Mouse (Mus musculus) lung, postnatal 4 days (tissue): ENCODE data around the gene 1700001O22Rik.

ENCODE experiments used
- DNase-seq, 2 experiments: peaks; one replicate each; pipeline ENCODE4 v3.0.0; 2021

1700001O22Rik gene

DNA sequence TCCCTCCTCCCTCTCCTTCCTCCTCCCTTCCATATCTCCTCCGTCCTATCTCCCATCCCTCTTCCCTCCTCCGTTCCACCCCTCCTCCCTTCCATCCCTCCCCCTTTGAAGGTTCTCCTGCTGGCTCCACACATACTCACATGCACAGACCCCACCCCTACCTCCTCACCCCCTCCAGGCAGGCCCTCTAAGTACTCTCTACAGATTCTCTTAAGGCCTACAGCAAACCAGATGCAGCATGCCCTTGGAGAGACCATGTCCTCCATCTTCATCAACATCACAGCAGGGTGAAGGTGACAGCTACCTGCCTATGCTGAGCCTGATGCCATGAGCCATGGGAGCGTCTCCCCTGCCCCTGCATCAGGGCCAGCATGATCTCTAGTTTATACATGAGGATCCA, 26.2 kb downstream of the 1700001O22Rik start:
- no peak for DNase-seq

DNA sequence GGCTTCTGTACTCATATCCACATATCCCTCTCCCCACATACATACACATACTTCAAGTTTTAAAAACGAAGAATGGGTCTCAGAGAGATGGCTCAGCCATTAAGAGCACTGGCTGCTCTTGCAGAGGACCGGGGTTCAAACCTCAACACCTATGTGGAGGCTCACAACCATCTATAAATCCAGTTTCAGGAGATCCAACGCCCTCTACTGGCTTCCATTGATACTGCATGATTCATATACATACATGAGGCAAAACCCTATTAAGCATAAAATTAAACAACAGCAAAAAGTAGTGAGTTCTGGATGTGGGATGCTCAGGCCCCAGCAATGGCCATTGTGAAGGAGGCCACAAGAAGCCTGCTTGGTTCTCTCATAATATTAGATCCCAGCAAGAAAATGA, 27.5 kb downstream of the 1700001O22Rik start:
- DNase-seq, result no peak

DNA sequence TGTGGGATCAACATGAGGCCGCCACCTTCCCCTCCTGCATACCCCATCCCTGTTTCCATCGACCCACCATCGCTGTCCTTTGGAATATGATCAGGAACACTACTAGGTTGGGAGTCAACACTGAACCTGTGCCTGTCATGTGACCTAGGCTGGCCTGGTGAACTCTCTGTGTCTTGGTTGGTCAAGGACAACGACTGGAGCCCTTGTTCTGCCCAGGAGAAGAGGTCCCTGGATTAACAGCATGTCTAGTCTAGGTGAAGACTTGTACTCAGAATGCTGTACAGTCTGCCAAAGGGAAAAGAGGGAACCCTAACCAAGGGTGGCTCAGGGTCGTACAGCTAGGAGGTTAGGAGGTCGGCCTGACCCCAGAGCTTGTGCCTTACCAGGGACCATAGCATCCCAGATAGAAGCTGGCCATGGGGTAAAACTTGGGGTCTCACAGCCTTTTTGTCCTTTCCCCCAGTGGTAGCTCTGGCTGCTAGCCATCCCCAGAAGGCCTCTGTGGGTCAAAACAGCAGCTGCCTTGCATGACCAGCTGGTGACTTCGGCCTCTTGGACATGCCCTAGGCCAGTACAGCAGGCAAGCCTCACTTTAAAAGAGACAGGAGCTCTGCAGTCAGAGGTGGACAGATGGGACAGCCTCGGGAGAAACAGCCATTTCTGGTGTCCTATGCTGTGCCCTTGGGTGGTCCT, 30.0 kb downstream of the 1700001O22Rik start:
- DNase-seq, result no peak

DNA sequence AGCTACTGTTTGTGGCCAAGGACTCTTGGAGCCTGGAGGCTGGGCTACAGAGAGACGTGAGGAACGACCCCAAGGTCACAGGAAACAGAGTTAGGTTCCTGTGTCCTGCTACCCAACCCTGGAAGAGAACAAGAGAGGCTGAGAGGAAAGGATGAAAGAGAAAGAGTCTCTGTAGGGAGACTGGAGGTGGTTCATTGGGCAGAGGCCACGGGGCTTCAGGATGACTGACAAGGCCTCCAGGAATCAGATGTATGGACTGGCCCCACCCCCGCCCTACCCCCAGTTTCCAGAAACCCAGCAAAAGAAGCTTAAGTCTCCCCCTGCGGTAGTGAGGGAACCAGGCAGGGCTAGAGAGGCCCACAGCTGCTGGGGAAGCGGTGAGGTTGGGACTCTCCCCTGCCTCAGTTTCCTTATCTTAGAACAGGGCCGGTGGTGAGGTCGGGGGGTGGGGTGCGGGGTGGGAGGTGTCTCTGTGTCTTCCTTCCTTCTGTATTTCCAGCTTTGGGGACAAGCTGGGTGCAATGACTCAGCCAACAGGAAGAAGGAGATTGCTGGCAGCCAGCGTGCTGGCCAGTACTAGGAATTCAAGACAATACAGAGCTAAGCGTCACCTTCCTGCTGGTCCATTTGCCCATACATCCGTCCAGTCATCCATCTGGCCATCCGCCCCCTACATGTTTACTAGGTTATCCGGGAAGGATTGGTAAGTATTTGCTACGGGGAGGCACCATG, 30.7 kb downstream of the 1700001O22Rik start:
- peak; percentile 68 to 84 for DNase-seq

DNA sequence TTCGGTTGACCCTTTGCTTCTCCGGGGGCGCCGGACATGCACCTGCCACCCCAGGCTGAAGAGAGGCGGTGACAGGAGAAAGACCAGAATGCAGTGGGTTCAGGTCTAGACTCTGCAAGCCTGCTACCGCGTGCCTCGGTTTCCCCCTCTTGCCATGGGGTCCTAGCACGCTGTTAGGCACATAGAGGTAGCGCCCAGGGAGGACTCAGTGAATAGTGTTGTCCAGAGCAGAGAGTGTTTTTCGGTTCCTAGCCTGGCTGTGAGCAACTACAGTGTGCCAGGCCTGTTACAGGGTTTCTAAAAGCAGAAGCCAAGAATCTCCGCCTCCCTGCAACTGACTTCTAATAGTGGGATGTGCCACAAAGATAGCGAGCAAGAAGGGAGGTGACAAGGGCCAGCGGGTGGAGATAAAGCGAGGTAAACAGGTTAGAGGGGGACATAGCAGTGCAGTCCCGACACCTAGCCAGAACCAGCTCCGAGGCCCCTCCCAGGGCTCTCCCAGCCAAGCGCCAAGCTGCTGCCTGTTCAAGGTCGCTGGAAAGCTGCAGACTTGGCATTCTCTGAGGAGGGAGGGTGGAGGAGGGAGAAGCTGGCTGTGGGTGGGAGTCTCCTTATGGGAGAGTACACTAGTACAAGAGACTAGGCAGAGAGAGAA, 31.5 kb downstream of the 1700001O22Rik start:
- DNase-seq, result peak; percentile 75 to 82

DNA sequence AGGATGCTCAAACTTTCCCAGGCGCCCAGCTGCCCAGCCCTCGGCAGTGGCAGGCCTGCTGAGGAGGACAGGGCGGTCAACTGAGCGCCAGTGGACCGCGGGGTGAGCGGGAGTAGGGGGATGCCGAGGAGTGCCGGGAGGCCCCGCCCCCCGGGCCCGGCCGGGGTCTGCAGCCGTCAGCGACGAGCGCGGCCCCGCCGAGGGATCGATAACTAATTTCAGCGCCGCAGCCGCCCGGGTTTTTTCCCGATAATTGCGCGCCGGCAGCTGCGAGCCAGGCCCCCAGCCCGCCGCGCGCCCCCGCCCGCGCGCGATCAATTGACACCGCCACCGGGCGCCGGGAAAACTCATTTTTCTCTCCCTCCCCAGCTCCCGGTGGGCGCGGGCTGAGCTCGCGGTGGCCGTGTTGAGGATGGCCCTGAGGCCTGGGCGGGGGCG, 32.1 kb downstream of the 1700001O22Rik start:
- DNase-seq, result no peak

DNA sequence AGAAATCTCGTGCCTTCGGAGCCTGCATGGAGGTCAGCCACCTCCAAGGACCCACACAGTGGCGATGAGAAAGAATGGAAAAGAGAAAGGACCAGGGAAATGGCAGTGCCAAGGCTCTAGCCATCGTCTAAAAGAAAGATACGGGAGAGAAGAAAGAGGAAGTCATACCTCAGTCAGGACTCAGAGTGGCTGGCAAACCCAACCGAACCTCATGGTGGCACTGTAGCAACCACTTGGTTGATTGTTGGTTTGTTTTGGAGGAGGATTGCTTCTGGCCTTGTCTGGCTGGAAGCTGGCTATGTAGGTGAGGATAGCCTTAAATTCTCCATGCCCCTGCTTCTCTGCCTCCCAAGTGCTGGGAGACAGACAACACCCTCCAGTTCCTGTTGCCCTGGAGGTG, 34.3 kb downstream of the 1700001O22Rik start:
- DNase-seq, result no peak

DNA sequence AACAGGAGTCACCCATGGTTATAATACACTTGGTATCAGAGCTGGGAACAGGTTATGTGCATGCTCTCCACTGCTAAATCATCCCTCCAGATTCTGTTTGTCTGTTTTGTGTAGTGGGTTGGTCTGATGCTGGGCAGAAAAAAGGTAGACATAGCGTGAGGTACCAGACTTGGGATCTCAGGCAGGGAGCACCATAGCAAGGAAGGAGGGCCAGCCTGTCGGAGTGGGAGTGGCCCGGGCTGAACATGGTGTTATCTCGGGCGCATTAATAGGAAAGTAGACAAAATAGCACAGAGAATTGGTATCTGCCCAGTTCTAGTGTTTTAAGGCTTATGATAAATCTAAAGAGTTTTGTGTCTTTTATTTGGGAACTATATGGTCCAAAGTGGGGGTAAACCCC, 34.9 kb downstream of the 1700001O22Rik start:
- DNase-seq, result no peak

DNA sequence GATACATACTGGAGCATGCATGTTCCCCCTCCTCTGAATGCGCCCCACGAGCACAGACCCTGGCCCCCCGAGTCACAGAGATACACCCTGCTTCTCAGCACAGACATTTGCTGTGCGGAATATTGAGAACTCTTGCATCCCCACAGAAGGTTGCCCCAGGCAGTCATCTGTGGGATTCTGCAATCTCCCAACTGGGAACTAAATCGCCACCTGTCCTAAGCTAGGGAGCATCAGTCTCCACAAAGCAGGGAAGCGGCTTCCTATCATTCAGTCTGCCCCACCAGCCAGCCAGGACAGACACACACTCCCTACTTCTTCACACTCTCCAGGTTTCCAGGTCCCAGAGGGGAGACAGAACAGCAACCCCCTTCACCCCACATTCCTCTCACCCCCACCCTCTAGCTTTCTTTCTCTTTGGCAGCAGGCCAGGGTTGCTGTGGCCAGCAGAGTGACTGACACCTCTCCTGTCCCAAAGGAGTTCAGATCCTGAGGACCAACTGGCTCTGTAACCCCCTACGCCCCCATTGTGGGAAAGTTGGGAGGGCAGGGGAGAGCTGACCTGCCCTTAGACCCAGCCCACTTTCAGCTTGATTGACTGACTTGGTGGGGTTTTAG, 35.7 kb downstream of the 1700001O22Rik start:
- DNase-seq, result no peak

DNA sequence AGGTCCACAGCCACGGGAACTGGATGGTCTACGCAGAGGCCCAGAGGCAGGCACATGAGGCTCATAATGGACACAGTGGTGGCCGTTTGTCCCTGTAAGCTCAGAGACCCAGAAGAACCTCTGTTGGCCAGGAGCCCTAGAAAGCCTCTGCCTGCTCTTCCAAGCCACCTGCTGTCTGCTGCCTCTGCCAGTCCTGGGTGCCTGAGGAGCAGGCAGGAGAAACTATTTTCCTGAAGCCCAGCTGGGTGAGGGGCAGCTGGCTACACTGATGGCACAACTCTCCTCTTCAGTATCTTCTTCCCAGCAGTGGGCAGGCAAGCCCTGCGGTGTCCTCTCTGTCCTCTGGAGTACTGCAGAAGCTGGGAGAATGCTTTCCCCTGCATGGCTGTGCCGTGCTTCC, 37.0 kb downstream of the 1700001O22Rik start:
- DNase-seq, result no peak

DNA sequence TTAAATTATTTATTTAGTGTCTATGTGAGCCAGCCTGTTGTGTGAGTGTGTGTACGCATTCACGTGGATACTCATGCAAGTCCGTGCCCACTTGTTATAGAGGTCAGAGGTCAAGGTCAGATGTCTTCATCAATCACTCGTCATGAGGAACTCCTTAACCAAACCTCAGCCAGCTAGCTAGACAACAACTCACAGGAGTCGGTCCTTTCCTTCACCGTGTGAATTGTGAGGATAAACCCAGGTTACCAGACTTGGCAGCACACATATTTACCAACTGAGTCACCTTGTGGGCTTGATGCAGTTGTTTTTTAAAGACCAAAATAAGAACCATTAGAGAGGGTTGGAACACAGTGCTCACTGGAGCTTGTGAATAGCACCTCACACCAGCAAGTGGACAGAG, 42.8 kb downstream of the 1700001O22Rik start:
- DNase-seq, result no peak

DNA sequence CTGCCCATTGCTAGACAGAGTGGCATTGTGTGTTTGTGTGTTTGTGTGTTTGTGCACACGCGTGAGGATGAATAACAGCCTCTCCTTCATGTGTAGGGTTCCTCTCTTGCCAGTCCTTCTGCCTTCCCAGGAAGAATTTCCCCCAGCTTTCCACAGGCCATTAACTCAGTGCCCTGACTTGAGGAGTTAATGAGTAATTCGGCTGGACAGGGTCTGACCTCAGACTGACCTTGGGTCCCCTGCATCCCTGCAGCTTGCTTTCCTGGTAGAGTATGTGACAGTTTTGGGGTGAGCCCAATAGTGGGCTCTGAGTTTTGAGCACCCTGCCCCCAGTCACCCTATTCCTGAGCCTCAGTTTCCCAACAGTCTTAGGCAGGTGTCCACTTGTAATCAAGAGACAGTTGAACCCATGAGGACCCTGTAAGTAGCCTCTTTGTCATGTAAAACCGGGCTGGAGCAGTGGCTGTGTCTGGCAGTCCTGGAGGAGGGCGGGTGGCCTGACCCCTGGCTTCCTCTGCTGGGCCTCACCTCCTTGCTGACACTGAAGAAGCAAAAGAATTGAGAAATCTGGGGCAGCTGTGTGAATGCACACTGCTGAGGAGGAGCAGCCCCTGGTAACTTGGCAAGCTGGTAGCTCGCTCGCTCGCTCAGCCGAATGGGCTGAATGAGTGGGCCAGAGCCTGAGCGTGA, 43.5 kb downstream of the 1700001O22Rik start:
- DNase-seq, result no peak

DNA sequence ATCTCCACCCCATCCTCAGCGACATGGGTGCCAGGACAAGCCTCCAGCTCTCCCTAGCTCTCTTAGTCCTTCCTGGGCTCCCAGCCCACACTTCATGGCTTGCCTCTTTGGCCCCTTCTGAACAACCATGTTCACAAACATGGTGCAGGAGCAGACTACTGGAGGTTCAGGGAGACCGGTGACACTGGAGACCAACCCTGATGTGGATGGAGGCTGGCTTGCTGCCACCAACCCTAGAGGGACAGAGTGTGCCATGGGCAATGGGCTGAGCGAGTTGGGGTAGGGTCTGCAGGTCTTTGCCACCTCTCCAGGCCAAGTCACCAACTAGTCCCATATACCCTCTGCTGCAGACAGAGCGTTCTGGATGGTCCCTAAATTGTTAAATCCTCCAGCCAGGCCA, 44.0 kb downstream of the 1700001O22Rik start:
- DNase-seq, result no peak

DNA sequence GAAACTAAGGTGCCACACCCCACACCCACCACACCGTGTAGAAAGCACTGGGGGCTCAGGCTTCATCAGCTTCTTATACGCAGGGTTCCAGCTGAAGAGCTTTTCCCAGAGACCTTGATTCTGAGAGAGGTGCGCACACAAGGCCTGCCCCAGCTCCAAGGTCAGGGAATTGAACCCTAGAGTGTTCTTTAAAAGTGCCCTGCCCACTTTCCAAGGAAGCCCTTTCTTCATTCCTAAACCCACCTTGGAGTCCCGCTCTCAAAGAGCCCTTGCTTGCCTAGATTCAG, 44.4 kb downstream of the 1700001O22Rik start:
- DNase-seq, result no peak

DNA sequence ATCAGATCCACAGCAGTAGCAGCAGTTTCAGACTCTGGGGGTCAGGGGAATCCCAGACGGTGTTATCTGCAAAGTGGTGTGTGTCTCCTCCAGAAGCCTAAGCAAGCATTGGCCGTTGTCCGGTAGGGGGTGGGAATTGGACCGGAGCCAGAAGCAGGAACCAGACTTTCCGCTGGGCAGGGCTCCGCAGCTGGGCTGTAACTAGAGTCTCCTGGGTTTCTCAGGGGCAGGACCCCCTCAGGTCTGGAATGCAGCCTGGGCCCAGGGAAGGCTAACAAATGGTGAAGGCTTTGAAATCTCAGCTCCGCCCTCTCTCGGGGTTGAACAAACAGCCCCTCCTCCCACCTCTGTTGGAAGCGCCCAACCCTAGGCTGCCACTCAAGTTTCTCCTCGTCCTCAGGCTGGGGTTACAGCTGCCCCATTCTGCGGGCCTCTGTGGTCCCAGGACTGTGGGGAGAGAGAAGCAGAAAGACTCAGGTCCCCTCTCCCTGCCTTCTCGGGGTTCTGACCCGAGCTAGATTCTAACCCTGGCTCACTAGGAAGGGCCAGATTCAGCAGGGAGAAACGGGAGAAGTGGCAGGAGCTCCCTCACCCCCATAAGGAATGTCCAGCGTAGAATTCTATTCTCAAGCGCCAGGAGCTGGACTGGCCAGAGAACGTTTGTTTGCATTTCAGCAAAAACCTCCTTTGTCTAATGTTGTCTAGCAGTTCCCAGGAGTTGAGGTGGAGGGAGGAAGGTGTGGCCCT, 44.9 kb downstream of the 1700001O22Rik start:
- peak; percentile 94 to 96 for DNase-seq

DNA sequence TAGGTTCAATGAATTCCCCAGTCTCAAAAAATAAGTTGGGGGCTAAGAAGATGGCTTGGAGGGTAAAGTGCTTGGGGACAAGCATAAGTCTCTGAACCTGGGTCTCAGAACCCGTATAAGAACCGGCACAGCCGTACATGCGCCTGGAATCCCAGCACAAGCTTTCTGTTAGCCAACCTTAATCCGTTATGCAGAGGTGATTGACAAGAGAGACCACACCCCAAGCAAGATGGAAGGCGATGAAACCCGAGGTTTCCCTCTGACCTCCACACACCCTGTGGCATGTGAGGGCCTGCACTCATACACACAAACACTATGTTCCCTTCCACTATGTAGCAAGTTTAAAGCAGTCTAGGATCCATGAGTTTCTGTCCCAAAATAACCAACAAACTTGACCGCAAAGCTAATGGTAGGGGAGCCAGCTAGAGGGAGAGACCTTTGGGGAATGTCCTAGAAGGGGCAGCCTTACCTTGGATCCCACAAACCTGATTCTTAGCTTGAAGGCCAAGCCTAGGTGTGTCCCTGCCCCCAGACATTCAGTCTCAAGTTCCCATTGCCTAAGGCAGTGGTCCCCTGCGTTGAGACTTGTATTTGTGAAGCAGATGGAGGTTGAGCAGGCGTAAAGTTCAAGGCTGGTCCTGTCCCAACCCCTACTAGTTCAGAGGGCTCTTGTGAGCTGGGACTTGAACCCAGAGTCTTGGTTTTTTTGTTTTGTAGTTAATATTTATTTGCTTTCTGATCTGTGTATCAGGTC, 46.3 kb downstream of the 1700001O22Rik start:
- no peak for DNase-seq

DNA sequence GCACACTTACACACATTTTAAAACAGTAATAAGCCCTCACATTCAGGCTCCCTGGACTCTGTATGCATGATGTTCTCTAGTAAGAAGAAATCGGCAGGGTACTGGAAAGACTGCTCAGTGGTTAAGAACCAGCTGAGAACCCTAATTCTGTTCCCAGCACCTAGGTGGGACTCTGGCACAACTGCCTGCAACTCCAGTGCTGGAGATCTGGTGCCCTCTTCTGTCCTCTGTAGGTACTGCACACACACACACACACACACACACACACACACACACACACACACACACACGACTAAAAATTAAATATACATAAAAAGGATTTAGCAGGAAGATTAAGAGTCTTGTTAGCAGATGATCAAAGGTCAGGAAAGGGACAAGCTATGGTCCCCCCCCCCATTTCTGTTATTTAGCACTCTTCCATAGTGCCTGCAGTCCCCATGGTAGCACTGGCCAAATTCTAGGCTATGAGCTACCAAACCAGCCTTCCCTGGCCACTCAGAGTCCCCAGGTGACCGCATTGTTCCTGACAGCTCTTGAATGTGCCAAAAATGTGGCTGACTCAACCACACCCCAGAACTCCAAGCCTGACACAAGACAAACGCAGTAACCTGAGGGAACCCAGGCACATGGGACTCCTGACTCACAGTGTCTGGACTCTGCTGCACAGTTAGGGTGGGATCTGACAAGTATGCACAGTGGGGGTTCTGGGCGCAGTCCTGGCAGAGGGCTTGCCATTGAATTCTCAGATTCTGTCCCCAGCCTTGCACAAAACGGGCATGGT, 47.3 kb downstream of the 1700001O22Rik start:
- no peak for DNase-seq

DNA sequence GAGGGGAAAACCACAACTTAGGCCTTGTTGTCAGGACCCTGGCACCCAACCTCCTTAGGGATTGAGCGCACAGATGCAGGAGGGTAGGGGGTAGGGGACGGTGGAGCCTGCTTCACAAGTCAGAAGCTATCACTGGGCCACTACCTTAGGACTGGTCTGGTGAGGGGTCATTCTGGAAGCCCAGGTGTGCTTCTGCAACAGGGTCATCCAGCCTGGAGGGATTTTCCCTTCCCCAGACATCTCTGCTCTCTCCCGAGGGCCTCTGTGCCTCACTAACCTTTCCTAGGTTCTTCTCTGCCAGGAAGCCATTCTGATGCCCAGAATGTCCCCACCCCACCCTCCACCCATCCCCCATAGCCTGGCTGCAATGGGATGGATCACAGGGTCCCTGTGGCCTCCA, 48.6 kb downstream of the 1700001O22Rik start:
- DNase-seq, result no peak

DNA sequence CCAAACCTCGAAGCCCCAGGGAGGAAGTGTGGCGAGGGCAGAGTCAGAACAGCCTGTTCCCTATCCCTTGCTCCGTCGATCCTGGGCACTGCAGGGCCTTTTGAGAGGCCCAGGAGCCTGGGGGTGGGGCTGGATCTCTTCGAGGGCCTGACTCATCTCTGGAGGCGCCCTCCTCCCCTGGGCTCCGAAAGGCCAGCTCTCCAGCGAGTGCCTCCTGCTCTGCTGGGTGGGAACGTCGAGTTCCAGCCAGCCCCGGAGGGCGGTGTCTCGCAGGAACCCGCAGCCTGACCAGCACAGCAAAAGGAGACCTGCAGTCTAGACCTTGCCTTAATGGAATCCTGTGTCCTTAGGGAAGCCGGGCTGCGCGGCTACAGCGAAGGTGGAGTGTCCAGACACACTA, 50.2 kb downstream of the 1700001O22Rik start:
- DNase-seq, result peak; percentile 80 to 92

DNA sequence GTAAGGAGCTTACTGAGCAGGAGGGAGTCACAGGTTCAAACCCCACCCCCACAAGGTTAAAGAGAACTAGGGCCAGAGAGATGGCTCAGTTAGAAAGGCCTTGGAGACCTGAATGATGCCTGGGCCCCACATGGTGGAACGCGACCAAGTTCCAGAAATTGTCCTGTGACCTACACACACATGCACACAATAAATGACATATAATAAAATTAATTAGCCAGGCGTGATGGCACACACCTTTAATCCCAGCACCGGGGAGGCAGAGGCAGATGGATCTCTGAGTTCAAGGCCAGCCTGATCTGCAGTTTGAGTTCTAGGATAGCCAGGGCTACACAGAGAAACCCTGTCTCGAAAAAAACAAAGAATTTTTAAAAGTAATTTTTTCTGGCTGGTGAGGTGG, 51.0 kb downstream of the 1700001O22Rik start:
- no peak for DNase-seq

DNA sequence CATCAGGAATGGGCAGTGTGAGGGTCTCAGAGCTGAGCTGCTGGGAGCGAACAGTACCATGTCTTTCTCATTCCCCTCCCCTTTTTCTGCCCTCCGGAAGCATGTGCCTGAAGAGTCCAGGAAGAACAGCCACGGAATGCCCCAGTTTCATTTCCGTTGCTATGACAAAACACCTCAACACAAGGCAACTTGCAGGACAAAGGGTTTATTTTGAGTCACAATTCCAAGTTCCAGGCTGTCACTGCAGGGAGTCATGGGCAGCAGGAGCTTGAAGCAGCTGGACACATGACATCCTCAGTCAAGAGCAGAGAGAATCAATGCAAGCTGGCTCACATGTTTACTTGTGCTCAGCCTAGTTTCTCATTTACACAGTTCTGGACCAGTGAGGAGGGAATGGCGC, 53.4 kb downstream of the 1700001O22Rik start:
- peak in 1 of 2 experiments; percentile 56 for DNase-seq
